Mouse (Mus musculus): ENCODE results near the gene Ccdc86.

GRCm38 (mm10) chr19:10907891-10908290 is 41.2 kb downstream of the Ccdc86 start:
- TF ChIP-seq CTCF (conservative IDR thresholded peaks at IDR 0.05; ENCODE audit: low read length), result peak; percentile 99
- no peak for TF ChIP-seq NANOG (IDR thresholded peaks at IDR 0.05; ENCODE audit: borderline replicate concordance, low read length)
- TF ChIP-seq POU5F1 (IDR thresholded peaks at IDR 0.05; ENCODE audit: borderline replicate concordance, low read length), result no peak
